Comparison of ENCODE assay signal across 11 mouse cellular contexts in genomic region chr1:186474844-186475243, GRCm38 (mm10).
A peak's percentile ranks its signal among the peaks of the same experiment; 100 is the strongest.
DNase-seq lines count a peak whose midpoint lies in the region; ATAC-seq and TF ChIP-seq lines count a peak whose summit lies in the region.
"Had no signal": no experiment of that assay in that cellular context is flagged by ENCODE, and none has a peak within 500 bp of the region (broad histone marks: within the 10 kb centered on the region; RNA-seq: fewer than 3 reads in every experiment).

No protein-coding gene starts in this region.

- H3K4me1 ChIP-seq in lung, embryonic 14.5 days (ENCODE audit: insufficient read depth), result no peaks in the 10 kb centered on the region
- no peaks in the 10 kb centered on the region for H3K4me1 ChIP-seq in hindbrain, embryonic 11.5 days (replicated peaks; ENCODE audit: control insufficient read depth, insufficient read depth, low read length)
- peaks cover 8% of the 10 kb centered on the region for H3K4me1 ChIP-seq in midbrain, embryonic 10.5 days
- H3K4me1 ChIP-seq: stomach, embryonic 15.5 days had no signal

- H3K27ac ChIP-seq in lung, embryonic 14.5 days (ENCODE audit: low read depth), result no peak overlapping the region
- H3K27ac ChIP-seq in hindbrain, embryonic 11.5 days (ENCODE audit: low read depth, low read length), result no peak overlapping the region
- H3K27ac ChIP-seq in midbrain, embryonic 10.5 days (replicated peaks), result no peak overlapping the region
- H3K27ac ChIP-seq: stomach, embryonic 15.5 days had no signal

- H3K9ac ChIP-seq in lung, embryonic 14.5 days, result no peak overlapping the region
- no peak overlapping the region for H3K9ac ChIP-seq in hindbrain, embryonic 11.5 days (ENCODE audit: low read depth, low read length)
- H3K9ac ChIP-seq: stomach, embryonic 15.5 days had no signal

- no peaks in the 10 kb centered on the region for H3K9me3 ChIP-seq in lung, embryonic 14.5 days (ENCODE audit: low read depth, low read length)
- H3K9me3 ChIP-seq in hindbrain, embryonic 11.5 days (ENCODE audit: control insufficient read depth, low read length), result no peaks in the 10 kb centered on the region
- H3K9me3 ChIP-seq in midbrain, embryonic 10.5 days (replicated peaks), result no peaks in the 10 kb centered on the region
- H3K9me3 ChIP-seq: stomach, embryonic 15.5 days had no signal

- no peak for TF ChIP-seq CTCF in lung, embryonic 14.5 days (IDR thresholded peaks at IDR 0.05; ENCODE audit: low read depth)

- ATAC-seq in lung, embryonic 14.5 days (ENCODE audit: insufficient read depth), result no peak
- ATAC-seq in hindbrain, embryonic 11.5 days (ENCODE audit: low FRiP score), result peak; percentile 76; the same call in 1 of the 2 replicates
- ATAC-seq: CD4-positive, CD25-positive, alpha-beta regulatory T cell, adult 4 months had no signal

- no peaks in the 10 kb centered on the region for H3K36me3 ChIP-seq in lung, embryonic 14.5 days (ENCODE audit: insufficient read depth)
- no peaks in the 10 kb centered on the region for H3K36me3 ChIP-seq in hindbrain, embryonic 11.5 days (ENCODE audit: control insufficient read depth, insufficient read depth, low read length)
- no peaks in the 10 kb centered on the region for H3K36me3 ChIP-seq in midbrain, embryonic 10.5 days
- H3K36me3 ChIP-seq: stomach, embryonic 15.5 days had no signal

- no peak overlapping the region for H3K4me3 ChIP-seq in lung, embryonic 14.5 days (ENCODE audit: low read depth, low read length)
- H3K4me3 ChIP-seq in hindbrain, embryonic 11.5 days (ENCODE audit: low read depth, low read length), result no peak overlapping the region
- no peak overlapping the region for H3K4me3 ChIP-seq in midbrain, embryonic 10.5 days
- H3K4me3 ChIP-seq: stomach, embryonic 15.5 days had no signal

- DNase-seq in lung, embryonic 14.5 days, result peak; percentile 60
- DNase-seq in lung, postnatal 14 days, result no peak
- DNase-seq in hindbrain, embryonic 11.5 days (ENCODE audit: low spot score), result peak; percentile 83
- peak; percentile 67 for DNase-seq in midbrain, embryonic 10.5 days (ENCODE audit: low spot score)
- DNase-seq in right cerebral cortex, postnatal 4 days, result peak; percentile 36
- no peak for DNase-seq in gastrocnemius, adult 8-10 months (ENCODE audit: low spot score in 2 of 2)
- DNase-seq in c-Kit-positive CD71-positive TER-119-positive erythroid progenitor cells, embryonic 14.5 days (ENCODE audit: low spot score), result no peak
- DNase-seq in heart, postnatal 4 days, result no peak
- DNase-seq: gastrocnemius, postnatal 25 days had no signal

- H3K4me2 ChIP-seq in lung, embryonic 14.5 days, result no peak overlapping the region
- H3K4me2 ChIP-seq in hindbrain, embryonic 11.5 days (replicated peaks; ENCODE audit: low read depth, low read length), result no peak overlapping the region
- H3K4me2 ChIP-seq: stomach, embryonic 15.5 days had no signal

- no peaks in the 10 kb centered on the region for H3K27me3 ChIP-seq in lung, embryonic 14.5 days (ENCODE audit: insufficient read depth, low read length)
- H3K27me3 ChIP-seq in hindbrain, embryonic 11.5 days (ENCODE audit: control insufficient read depth, insufficient read depth, low read length), result no peaks in the 10 kb centered on the region
- H3K27me3 ChIP-seq in midbrain, embryonic 10.5 days (ENCODE audit: low read depth, poor library complexity, severe bottlenecking), result peaks cover 10% of the 10 kb centered on the region
- H3K27me3 ChIP-seq: stomach, embryonic 15.5 days had no signal

- WGBS in lung, embryonic 14.5 days, result 58% methylated on average over 2 of the region's 2 CpGs
- 32% methylated on average over 2 of the region's 2 CpGs for WGBS in hindbrain, embryonic 11.5 days
- WGBS in midbrain, embryonic 10.5 days, result 21% methylated on average over 2 of the region's 2 CpGs

Comparison
In these comparisons a context has a peak if more than half of its experiments do, and no peak if none do; other contexts are left out.
1. DNase-seq: peak in lung, embryonic 14.5 days (single experiment), hindbrain, embryonic 11.5 days (single experiment), midbrain, embryonic 10.5 days (single experiment) and right cerebral cortex, postnatal 4 days (single experiment); none in lung, postnatal 14 days (single experiment), gastrocnemius, adult 8-10 months (0 of 2), c-Kit-positive CD71-positive TER-119-positive erythroid progenitor cells, embryonic 14.5 days (single experiment) and heart, postnatal 4 days (single experiment).